Mouse (Mus musculus): Measurements from ENCODE around the gene Myadml2. TPM values are rescaled to one million over a fixed set of nuclear protein-coding genes. Genes with fewer than 3 reads are reported as not detected.
A peak's percentile ranks its signal among the peaks of the same experiment; 100 is the strongest.

Gene Myadml2
- polyA plus RNA-seq, 1 experiment = not detected

DNA sequence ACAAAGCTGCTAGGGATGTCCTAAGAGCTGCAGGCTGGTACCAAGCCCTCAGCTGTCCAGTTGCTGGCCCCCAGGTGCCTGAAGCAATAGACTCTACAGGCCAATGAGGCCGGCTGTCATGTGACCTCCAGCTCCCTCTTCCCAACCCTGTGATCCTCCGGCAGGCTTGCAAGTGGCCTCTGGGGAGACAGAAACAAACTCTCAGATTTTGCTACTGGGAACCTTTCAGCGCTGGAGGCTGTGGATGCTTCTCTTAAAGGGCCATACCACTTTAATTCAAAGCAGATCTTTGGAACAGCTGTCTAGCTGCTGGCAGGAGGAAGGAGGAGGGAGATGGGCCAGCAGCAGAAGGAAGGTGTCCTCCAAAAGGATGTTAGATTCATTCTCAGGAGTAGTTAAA lies 18.7 kb upstream of the Myadml2 start:
- H3K9me3 ChIP-seq (replicated peaks; ENCODE audit: control insufficient read depth, insufficient read depth, low read length, poor library complexity, severe bottlenecking) = no peaks in the 10 kb centered on the region
- no peaks in the 10 kb centered on the region for H3K27me3 ChIP-seq (ENCODE audit: control insufficient read depth, insufficient read depth, low read length, poor library complexity, severe bottlenecking)
- H3K9ac ChIP-seq (ENCODE audit: low read depth, poor library complexity, severe bottlenecking) = no peak overlapping the region
- TF ChIP-seq EP300 (IDR thresholded peaks at IDR 0.05; ENCODE audit: insufficient read depth, low read depth, low read length) (no peak), POLR2A (IDR thresholded peaks at IDR 0.05; ENCODE audit: insufficient read depth, low read length) (no peak), CTCF (IDR thresholded peaks at IDR 0.05; ENCODE audit: low read depth, low read length) (no peak)
- no peak overlapping the region; the same call in 1 of the 2 replicates for H3K27ac ChIP-seq (ENCODE audit: insufficient read depth, low read length)
- H3K4me1 ChIP-seq (ENCODE audit: control insufficient read depth, insufficient read depth, low read length) = peaks cover 2% of the 10 kb centered on the region
- no peaks in the 10 kb centered on the region for H3K36me3 ChIP-seq (ENCODE audit: control insufficient read depth, insufficient read depth, low read length, poor library complexity, severe bottlenecking)
- no peak overlapping the region for H3K4me3 ChIP-seq (ENCODE audit: low read depth, low read length)

DNA sequence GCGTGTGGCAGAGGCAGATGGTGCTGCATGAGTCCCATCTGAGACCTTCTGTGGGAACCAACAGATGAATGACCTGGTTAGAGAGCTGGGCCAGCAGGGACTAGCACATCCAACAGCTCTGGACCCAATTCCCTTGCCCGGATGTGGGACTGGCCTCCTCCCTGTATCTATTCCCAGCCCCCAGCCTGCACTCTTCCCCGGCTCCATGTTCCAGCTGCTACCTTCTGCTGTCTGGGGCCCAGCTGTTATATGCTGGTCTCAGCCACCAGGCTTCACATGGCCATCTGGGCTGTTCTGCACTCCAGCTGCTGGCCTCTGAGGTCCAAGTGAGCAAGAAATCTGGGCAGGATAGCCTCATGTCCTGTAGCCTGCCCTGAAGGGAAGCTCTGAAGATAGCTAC lies 17.4 kb upstream of the Myadml2 start:
- no peak overlapping the region for H3K27ac ChIP-seq (ENCODE audit: insufficient read depth, low read length)
- H3K27me3 ChIP-seq (ENCODE audit: control insufficient read depth, insufficient read depth, low read length, poor library complexity, severe bottlenecking) = peaks cover under 1% of the 10 kb centered on the region; the same call in 1 of the 2 replicates
- no peaks in the 10 kb centered on the region for H3K36me3 ChIP-seq (ENCODE audit: control insufficient read depth, insufficient read depth, low read length, poor library complexity, severe bottlenecking)
- H3K4me1 ChIP-seq (ENCODE audit: control insufficient read depth, insufficient read depth, low read length) = peaks cover 2% of the 10 kb centered on the region
- H3K4me3 ChIP-seq (ENCODE audit: low read depth, low read length) = no peak overlapping the region
- TF ChIP-seq CTCF (IDR thresholded peaks at IDR 0.05; ENCODE audit: low read depth, low read length) = no peak
- TF ChIP-seq EP300 (IDR thresholded peaks at IDR 0.05; ENCODE audit: insufficient read depth, low read depth, low read length) = no peak
- TF ChIP-seq POLR2A (IDR thresholded peaks at IDR 0.05; ENCODE audit: insufficient read depth, low read length) = no peak
- H3K9me3 ChIP-seq (replicated peaks; ENCODE audit: control insufficient read depth, insufficient read depth, low read length, poor library complexity, severe bottlenecking) = no peaks in the 10 kb centered on the region
- H3K9ac ChIP-seq (ENCODE audit: low read depth, poor library complexity, severe bottlenecking) = no peak overlapping the region

DNA sequence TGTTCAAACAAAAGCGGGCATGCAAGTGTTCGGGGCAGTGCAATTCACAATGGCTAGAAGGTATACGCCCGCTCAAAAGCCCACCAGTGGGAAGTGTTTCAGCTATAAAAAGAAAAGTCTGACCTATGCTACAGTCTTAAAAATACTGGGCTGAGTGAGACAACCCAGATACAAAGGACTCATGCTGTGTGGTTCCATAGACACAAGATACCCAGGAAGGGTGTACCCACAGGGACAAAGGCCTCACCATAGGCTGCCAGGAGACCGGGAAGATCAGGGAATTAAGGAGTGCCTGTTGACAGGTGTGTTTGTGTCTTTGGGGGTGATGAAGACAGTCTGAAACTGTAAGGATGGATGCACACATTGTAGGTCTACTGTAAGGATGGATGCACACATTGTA lies 15.8 kb upstream of the Myadml2 start:
- Histone ChIP-seq H3K4me1 (ENCODE audit: control insufficient read depth, insufficient read depth, low read length) (peaks cover 2% of the 10 kb centered on the region), H3K4me3 (ENCODE audit: low read depth, low read length) (no peak overlapping the region), H3K27me3 (ENCODE audit: control insufficient read depth, insufficient read depth, low read length, poor library complexity, severe bottlenecking) (peaks cover 3% of the 10 kb centered on the region; the same call in 1 of the 2 replicates), H3K9me3 (replicated peaks; ENCODE audit: control insufficient read depth, insufficient read depth, low read length, poor library complexity, severe bottlenecking) (no peaks in the 10 kb centered on the region), H3K27ac (ENCODE audit: insufficient read depth, low read length) (peak overlapping the region; percentile 34), H3K36me3 (ENCODE audit: control insufficient read depth, insufficient read depth, low read length, poor library complexity, severe bottlenecking) (no peaks in the 10 kb centered on the region), H3K9ac (ENCODE audit: low read depth, poor library complexity, severe bottlenecking) (no peak overlapping the region)
- TF ChIP-seq POLR2A (IDR thresholded peaks at IDR 0.05; ENCODE audit: insufficient read depth, low read length) (no peak), CTCF (IDR thresholded peaks at IDR 0.05; ENCODE audit: low read depth, low read length) (no peak), EP300 (IDR thresholded peaks at IDR 0.05; ENCODE audit: insufficient read depth, low read depth, low read length) (0 out of 2 replicates have a peak, but pooled peaks have one; percentile 69)

DNA sequence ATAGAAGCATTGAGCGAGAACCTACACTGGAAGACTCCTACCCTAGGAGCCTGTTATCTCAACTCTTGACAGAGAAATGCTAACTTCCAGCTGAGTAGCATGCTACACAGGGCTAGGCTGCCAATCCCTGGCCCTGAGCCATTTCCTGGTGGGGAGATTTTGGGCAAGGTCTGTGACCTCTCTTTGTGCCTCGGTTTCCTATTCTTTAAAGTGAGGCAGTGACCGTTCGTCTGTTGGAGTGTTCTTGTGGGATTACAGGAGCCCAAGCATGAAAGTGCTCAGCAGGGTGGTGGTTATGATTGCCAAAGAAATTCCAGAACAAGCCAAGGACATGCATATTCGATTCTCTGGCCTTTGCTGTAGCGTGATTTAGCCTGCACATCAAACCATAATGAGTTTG lies 14.8 kb upstream of the Myadml2 start:
- H3K27ac ChIP-seq (ENCODE audit: insufficient read depth, low read length) = peak overlapping the region; percentile 7
- no peak overlapping the region for H3K4me3 ChIP-seq (ENCODE audit: low read depth, low read length)
- H3K36me3 ChIP-seq (ENCODE audit: control insufficient read depth, insufficient read depth, low read length, poor library complexity, severe bottlenecking) = no peaks in the 10 kb centered on the region
- H3K9me3 ChIP-seq (replicated peaks; ENCODE audit: control insufficient read depth, insufficient read depth, low read length, poor library complexity, severe bottlenecking) = no peaks in the 10 kb centered on the region
- peaks cover 3% of the 10 kb centered on the region; the same call in 1 of the 2 replicates for H3K27me3 ChIP-seq (ENCODE audit: control insufficient read depth, insufficient read depth, low read length, poor library complexity, severe bottlenecking)
- TF ChIP-seq CTCF (IDR thresholded peaks at IDR 0.05; ENCODE audit: low read depth, low read length) (no peak), EP300 (IDR thresholded peaks at IDR 0.05; ENCODE audit: insufficient read depth, low read depth, low read length) (no peak), POLR2A (IDR thresholded peaks at IDR 0.05; ENCODE audit: insufficient read depth, low read length) (no peak)
- H3K9ac ChIP-seq (ENCODE audit: low read depth, poor library complexity, severe bottlenecking) = no peak overlapping the region
- H3K4me1 ChIP-seq (ENCODE audit: control insufficient read depth, insufficient read depth, low read length) = peaks cover 2% of the 10 kb centered on the region

DNA sequence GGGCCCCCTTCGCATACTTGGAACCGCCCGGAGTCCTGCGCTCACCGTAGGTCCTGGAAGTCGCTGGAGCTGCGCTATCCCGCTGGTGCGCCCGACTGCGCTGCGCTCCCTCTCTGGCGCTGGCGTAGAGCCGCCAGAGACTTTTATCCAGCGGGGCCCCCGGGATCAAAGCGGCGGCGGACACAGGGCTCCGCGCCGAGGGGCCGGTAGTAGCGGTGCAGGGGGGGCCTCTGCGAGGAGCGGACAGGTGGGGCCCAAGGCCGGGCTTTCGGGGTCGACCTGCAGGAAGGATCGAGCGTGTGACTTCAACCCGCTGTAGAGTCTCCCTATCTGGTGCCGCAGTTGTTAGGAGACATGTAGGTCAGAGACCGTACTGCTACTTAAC lies 13.1 kb upstream of the Myadml2 start, which contains the start of gene Notum:
TSS of gene Notum (minus strand) at position 100 of the 385 bp plus-strand sequence.
- TF ChIP-seq POLR2A (IDR thresholded peaks at IDR 0.05; ENCODE audit: insufficient read depth, low read length) = no peak
- no peak for TF ChIP-seq EP300 (IDR thresholded peaks at IDR 0.05; ENCODE audit: insufficient read depth, low read depth, low read length)
- TF ChIP-seq CTCF (IDR thresholded peaks at IDR 0.05; ENCODE audit: low read depth, low read length) = no peak
- Histone ChIP-seq H3K36me3 (ENCODE audit: control insufficient read depth, insufficient read depth, low read length, poor library complexity, severe bottlenecking) (no peaks in the 10 kb centered on the region), H3K9ac (ENCODE audit: low read depth, poor library complexity, severe bottlenecking) (peak within 1 kb of the TSS; percentile 78), H3K9me3 (replicated peaks; ENCODE audit: control insufficient read depth, insufficient read depth, low read length, poor library complexity, severe bottlenecking) (no peaks in the 10 kb centered on the region), H3K4me1 (ENCODE audit: control insufficient read depth, insufficient read depth, low read length) (peaks cover 2% of the 10 kb centered on the region), H3K27me3 (ENCODE audit: control insufficient read depth, insufficient read depth, low read length, poor library complexity, severe bottlenecking) (peaks cover 3% of the 10 kb centered on the region; the same call in 1 of the 2 replicates), H3K4me3 (ENCODE audit: low read depth, low read length) (peak within 1 kb of the TSS; percentile 87), H3K27ac (ENCODE audit: insufficient read depth, low read length) (no peak within 1 kb of the TSS)

DNA sequence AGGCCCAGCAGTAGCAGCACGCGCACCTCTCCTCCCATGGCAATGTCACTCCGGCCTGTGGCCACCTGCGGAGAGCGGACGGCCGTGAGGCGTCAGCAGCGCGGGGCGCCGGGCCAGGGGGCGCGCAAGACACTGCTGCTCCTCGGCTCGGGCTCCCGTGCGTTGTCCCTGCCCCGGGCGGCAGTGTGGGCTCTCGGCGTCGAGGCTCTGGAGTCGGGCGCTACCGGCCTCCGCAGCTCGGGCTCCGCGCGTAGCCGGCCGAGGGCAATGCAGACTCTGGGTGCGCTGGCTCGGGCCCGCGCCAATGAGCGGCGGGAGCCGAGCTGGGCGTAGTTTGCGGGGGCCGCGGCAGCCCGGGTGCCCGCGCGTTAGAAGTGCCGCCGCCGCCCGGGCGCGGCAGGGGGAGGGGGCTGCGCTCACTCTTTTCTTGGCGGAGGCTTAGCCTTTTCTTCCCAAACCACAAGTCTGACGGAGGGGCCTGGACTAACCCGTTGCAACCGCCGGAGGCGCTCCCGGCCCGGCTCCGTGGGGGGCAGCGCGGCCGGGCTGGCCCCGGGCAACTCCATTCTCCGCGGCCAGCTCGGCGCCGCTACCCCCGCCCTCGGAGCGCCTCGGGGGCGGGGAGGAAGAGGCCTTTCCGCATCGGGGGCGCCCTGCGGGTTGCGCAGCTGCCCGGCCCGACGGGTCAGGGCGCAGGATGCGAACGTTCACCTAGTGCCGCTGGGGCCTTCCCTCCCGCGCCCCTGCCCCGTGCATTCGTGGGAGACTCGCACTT lies 12.5 kb upstream of the Myadml2 start:
- no peaks in the 10 kb centered on the region for H3K9me3 ChIP-seq (replicated peaks; ENCODE audit: control insufficient read depth, insufficient read depth, low read length, poor library complexity, severe bottlenecking)
- H3K4me1 ChIP-seq (ENCODE audit: control insufficient read depth, insufficient read depth, low read length) = peaks cover 2% of the 10 kb centered on the region
- H3K27me3 ChIP-seq (ENCODE audit: control insufficient read depth, insufficient read depth, low read length, poor library complexity, severe bottlenecking) = peaks cover 3% of the 10 kb centered on the region; the same call in 1 of the 2 replicates
- H3K27ac ChIP-seq (ENCODE audit: insufficient read depth, low read length) = no peak overlapping the region
- H3K4me3 ChIP-seq (ENCODE audit: low read depth, low read length) = peak overlapping the region; percentile 87
- H3K36me3 ChIP-seq (ENCODE audit: control insufficient read depth, insufficient read depth, low read length, poor library complexity, severe bottlenecking) = no peaks in the 10 kb centered on the region
- H3K9ac ChIP-seq (ENCODE audit: low read depth, poor library complexity, severe bottlenecking) = peak overlapping the region; percentile 78
- TF ChIP-seq EP300 (IDR thresholded peaks at IDR 0.05; ENCODE audit: insufficient read depth, low read depth, low read length) (no peak), CTCF (IDR thresholded peaks at IDR 0.05; ENCODE audit: low read depth, low read length) (no peak), POLR2A (IDR thresholded peaks at IDR 0.05; ENCODE audit: insufficient read depth, low read length) (no peak)
